Comparison of ENCODE assay signal across 26 mouse cellular contexts in genomic region chr9:10521054-10521453, GRCm38 (mm10).
A peak's percentile ranks its signal among the peaks of the same experiment; 100 is the strongest.
DNase-seq lines count a peak whose midpoint lies in the region; ATAC-seq lines count a peak whose summit lies in the region.
"Had no signal": no experiment of that assay in that cellular context is flagged by ENCODE, and none has a peak within 500 bp of the region (broad histone marks: within the 10 kb centered on the region; RNA-seq: fewer than 3 reads in every experiment).

No protein-coding gene starts in this region.

- no peaks in the 10 kb centered on the region for H3K36me3 ChIP-seq in embryonic facial prominence, embryonic 14.5 days (ENCODE audit: control insufficient read depth, insufficient read depth, low read length)
- H3K36me3 ChIP-seq in embryonic facial prominence, embryonic 10.5 days (replicated peaks) = no peaks in the 10 kb centered on the region
- no peaks in the 10 kb centered on the region for H3K36me3 ChIP-seq in limb, embryonic 13.5 days
- H3K36me3 ChIP-seq in limb, embryonic 10.5 days = no peaks in the 10 kb centered on the region
- H3K36me3 ChIP-seq: embryonic facial prominence, embryonic 13.5 days; forebrain, embryonic 10.5 days; forebrain, embryonic 12.5 days; G1E had no signal

- WGBS in embryonic facial prominence, embryonic 14.5 days = 35% methylated on average over 1 of the region's 1 CpGs
- WGBS in embryonic facial prominence, embryonic 10.5 days = 83% methylated on average over 1 of the region's 1 CpGs
- 29% methylated on average over 1 of the region's 1 CpGs for WGBS in limb, embryonic 13.5 days
- 95% methylated on average over 1 of the region's 1 CpGs for WGBS in limb, embryonic 10.5 days

- no peaks in the 10 kb centered on the region for H3K4me1 ChIP-seq in embryonic facial prominence, embryonic 14.5 days (ENCODE audit: control insufficient read depth, insufficient read depth, low read length)
- H3K4me1 ChIP-seq in embryonic facial prominence, embryonic 10.5 days = no peaks in the 10 kb centered on the region
- no peaks in the 10 kb centered on the region; the same call in 1 of the 2 replicates for H3K4me1 ChIP-seq in limb, embryonic 13.5 days
- H3K4me1 ChIP-seq in limb, embryonic 10.5 days = no peaks in the 10 kb centered on the region
- H3K4me1 ChIP-seq: embryonic facial prominence, embryonic 13.5 days; forebrain, embryonic 12.5 days had no signal

- no peak for ATAC-seq in embryonic facial prominence, embryonic 14.5 days (ENCODE audit: low read depth)
- peak; percentile 78; the same call in 1 of the 2 replicates for ATAC-seq in limb, embryonic 13.5 days (ENCODE audit: low FRiP score, low read depth)
- ATAC-seq: activated CD4-positive, CD25-positive, alpha-beta regulatory T cell, adult 4 months; CD4-positive, CD25-positive, alpha-beta regulatory T cell, adult 4 months; forebrain, embryonic 14.5 days; Patski had no signal

- H3K27me3 ChIP-seq in embryonic facial prominence, embryonic 14.5 days (replicated peaks; ENCODE audit: control insufficient read depth, insufficient read depth, low read length) = no peaks in the 10 kb centered on the region
- no peaks in the 10 kb centered on the region for H3K27me3 ChIP-seq in embryonic facial prominence, embryonic 10.5 days (replicated peaks; ENCODE audit: low read depth, poor library complexity, severe bottlenecking)
- no peaks in the 10 kb centered on the region for H3K27me3 ChIP-seq in limb, embryonic 13.5 days
- H3K27me3 ChIP-seq in limb, embryonic 10.5 days (ENCODE audit: low read depth, poor library complexity, severe bottlenecking) = no peaks in the 10 kb centered on the region
- H3K27me3 ChIP-seq: CH12.LX; embryonic facial prominence, embryonic 13.5 days; forebrain, embryonic 12.5 days; Patski had no signal

- peak; percentile 61 for DNase-seq in embryonic facial prominence, embryonic 14.5 days (ENCODE audit: low spot score)
- no peak for DNase-seq in embryonic facial prominence, embryonic 10.5 days (ENCODE audit: low spot score)
- no peak for DNase-seq in limb, embryonic 10.5 days (ENCODE audit: low spot score)
- peak; percentile 4 for DNase-seq in forelimb bud, embryonic 11.5 days (ENCODE audit: low read depth, low spot score)
- peak; percentile 16 for DNase-seq in telencephalon, adult 2 months (ENCODE audit: low read depth, low spot score)
- no peak for DNase-seq in c-Kit-positive CD71-positive TER-119-positive erythroid progenitor cells, embryonic 14.5 days (ENCODE audit: low spot score)
- no peak for DNase-seq in layer of hippocampus, adult 9-11 months
- DNase-seq: adrenal gland, adult 8-10 months; adrenal gland, postnatal 14 days; adrenal gland, postnatal 36 days; B cell, adult 2 months; cerebellum, adult 11-12 months; cerebellum, adult 2 months; cerebellum, adult 9-11 months; cerebellum, postnatal 14 days; cerebellum, postnatal 36 days had no signal

- no peaks in the 10 kb centered on the region for H3K9me3 ChIP-seq in embryonic facial prominence, embryonic 14.5 days (ENCODE audit: control insufficient read depth, low read length)
- no peaks in the 10 kb centered on the region for H3K9me3 ChIP-seq in embryonic facial prominence, embryonic 10.5 days
- no peaks in the 10 kb centered on the region for H3K9me3 ChIP-seq in limb, embryonic 13.5 days
- no peaks in the 10 kb centered on the region for H3K9me3 ChIP-seq in limb, embryonic 10.5 days (replicated peaks)
- H3K9me3 ChIP-seq: embryonic facial prominence, embryonic 13.5 days; forebrain, embryonic 10.5 days; forebrain, embryonic 12.5 days; G1E had no signal

- no peak overlapping the region for H3K9ac ChIP-seq in embryonic facial prominence, embryonic 14.5 days (ENCODE audit: low read depth, low read length)
- H3K9ac ChIP-seq in limb, embryonic 13.5 days = no peak overlapping the region
- H3K9ac ChIP-seq: embryonic facial prominence, embryonic 13.5 days; forebrain, embryonic 12.5 days had no signal

- no peak overlapping the region for H3K4me3 ChIP-seq in embryonic facial prominence, embryonic 14.5 days (ENCODE audit: low read depth, low read length)
- H3K4me3 ChIP-seq in embryonic facial prominence, embryonic 10.5 days = no peak overlapping the region
- H3K4me3 ChIP-seq in limb, embryonic 13.5 days = no peak overlapping the region
- no peak overlapping the region for H3K4me3 ChIP-seq in limb, embryonic 10.5 days
- H3K4me3 ChIP-seq: embryonic facial prominence, embryonic 13.5 days; forebrain, embryonic 10.5 days; forebrain, embryonic 12.5 days had no signal

- no peak overlapping the region for H3K4me2 ChIP-seq in embryonic facial prominence, embryonic 14.5 days (ENCODE audit: low read depth, low read length)
- no peak overlapping the region for H3K4me2 ChIP-seq in limb, embryonic 13.5 days (replicated peaks)
- H3K4me2 ChIP-seq: embryonic facial prominence, embryonic 13.5 days; forebrain, embryonic 12.5 days had no signal

- no peak overlapping the region for H3K27ac ChIP-seq in embryonic facial prominence, embryonic 14.5 days (replicated peaks; ENCODE audit: low read depth, low read length)
- no peak overlapping the region for H3K27ac ChIP-seq in embryonic facial prominence, embryonic 10.5 days (replicated peaks)
- no peak overlapping the region for H3K27ac ChIP-seq in limb, embryonic 13.5 days
- no peak overlapping the region for H3K27ac ChIP-seq in limb, embryonic 10.5 days
- H3K27ac ChIP-seq: embryonic facial prominence, embryonic 13.5 days; forebrain, embryonic 10.5 days; forebrain, embryonic 12.5 days had no signal

Comparison
In these comparisons a context has a peak if more than half of its experiments do, and no peak if none do; other contexts are left out.
1. DNase-seq: peak in embryonic facial prominence, embryonic 14.5 days (single experiment), forelimb bud, embryonic 11.5 days (single experiment) and telencephalon, adult 2 months (single experiment); none in embryonic facial prominence, embryonic 10.5 days (single experiment), limb, embryonic 10.5 days (single experiment), c-Kit-positive CD71-positive TER-119-positive erythroid progenitor cells, embryonic 14.5 days (single experiment) and layer of hippocampus, adult 9-11 months (single experiment).